Comparison of ENCODE assay signal across 11 mouse cellular contexts in genomic region chr1:65354153-65354552, GRCm38 (mm10).
"Had no signal": no experiment of that assay in that cellular context is flagged by ENCODE, and none has a peak within 500 bp of the region (broad histone marks: within the 10 kb centered on the region; RNA-seq: fewer than 3 reads in every experiment).

No protein-coding gene starts in this region.

- DNase-seq: kidney, adult 9 months; kidney, postnatal 14 days; kidney, postnatal 4 days; layer of hippocampus, adult 9-11 months; liver; lung, adult 18-20 months; lung, postnatal 10 days; lung, postnatal 4 days; midbrain, embryonic 14.5 days; thymus, adult 18-20 months; thymus, postnatal 4 days had no signal
